Mouse (Mus musculus) mouse embryonic stem cell (cell line): ENCODE data around the gene Ptpra.
"Not testable (repeated sequence)": the region's sequence is repeated elsewhere in the genome, so short reads cannot be mapped to it uniquely, and the experiment has no call there.

Experiments used
- in situ Hi-C, 2 experiments: fragments of 300-500 bp; cut with MboI; formaldehyde crosslinking; loops; 1 replicate in 1 of 2; 3 replicates in 1 of 2; pipeline ENCODE4 v1.14.3; 2019 to 2020; ENCODE audit warnings: low sequenced_read_pairs in 2 of 2, low pct_unique_long_range_greater_than_20kb in 1 of 2, mixed read lengths in 1 of 2; ENCODE audit not compliant: unreplicated experiment in 1 of 2

Gene Ptpra

DNA sequence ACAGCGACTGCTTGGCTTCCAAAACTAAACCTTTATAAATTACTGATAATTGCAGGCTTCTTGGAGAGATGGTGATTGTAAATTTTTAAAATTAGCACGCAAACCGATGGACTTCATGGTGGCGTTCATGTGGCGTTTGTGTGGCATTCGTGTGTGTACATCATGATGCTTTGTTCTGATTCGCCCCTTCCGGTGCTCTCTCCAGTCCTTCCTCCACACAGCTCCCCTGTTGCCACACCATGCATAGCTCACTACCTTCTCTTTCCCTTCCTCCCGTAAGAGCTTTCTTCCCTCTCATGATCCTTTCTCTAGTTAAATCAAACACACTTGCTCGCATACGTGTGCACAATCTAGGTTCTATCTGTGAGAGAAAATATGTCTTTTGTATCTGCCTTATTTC is 25.7 kb downstream of the Ptpra start:
- in situ Hi-C loops = no loop called here

GRCm38 (mm10) chr2:130476666-130477297 is 26.7 kb downstream of the Ptpra start:
- in situ Hi-C loops = no loop called here

GRCm38 (mm10) chr2:130482177-130482576 is 32.1 kb downstream of the Ptpra start:
- in situ Hi-C loops = no loop called here

- in situ Hi-C loops = no loop called here
Measured at GRCm38 (mm10) chr2:130482700-130483099, 32.6 kb downstream of the Ptpra start.

DNA sequence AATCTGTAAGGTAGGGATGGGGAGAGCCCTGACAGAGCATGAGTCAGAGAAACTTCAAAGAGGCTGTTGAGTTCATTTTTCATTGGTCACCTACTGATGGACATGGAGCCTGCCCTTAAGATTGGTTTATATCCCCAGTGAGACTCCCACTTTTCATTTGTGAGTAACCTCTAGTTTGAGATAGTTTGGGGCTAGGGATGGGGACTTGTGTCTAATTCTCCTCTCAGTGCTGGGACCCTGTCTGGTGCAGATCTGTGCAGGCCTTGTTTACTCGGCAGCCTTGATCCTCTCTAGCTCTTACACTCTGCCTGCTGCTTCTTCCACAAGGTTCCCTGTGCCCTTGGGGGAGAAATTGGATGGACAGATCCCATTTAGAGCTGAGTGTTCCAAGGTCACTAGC is 34.1 kb downstream of the Ptpra start:
- in situ Hi-C loops = no loop called here

DNA sequence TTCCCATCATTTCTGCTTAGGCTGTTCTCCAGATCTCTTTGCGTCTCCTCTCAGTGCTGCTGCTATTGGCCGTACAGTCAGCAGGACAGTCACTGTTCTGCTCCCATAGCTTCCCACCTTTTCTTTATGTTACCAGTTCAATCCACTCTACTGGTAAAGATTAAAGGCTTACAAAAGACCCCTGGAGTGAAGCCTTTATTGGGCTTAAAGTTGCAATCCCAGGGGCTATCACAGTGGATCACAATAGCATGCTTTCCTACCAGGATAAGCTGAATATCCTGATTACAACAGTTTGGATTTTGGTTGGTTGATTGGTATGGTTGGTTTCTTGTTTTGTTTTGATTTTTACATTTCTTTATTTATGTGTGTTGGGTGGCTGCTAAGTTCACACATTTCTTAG is 37.9 kb downstream of the Ptpra start:
- in situ Hi-C loops = no loop called here

- in situ Hi-C loops = no loop called here
Measured at GRCm38 (mm10) chr2:130488600-130488999, 38.5 kb downstream of the Ptpra start.

GRCm38 (mm10) chr2:130491162-130491561 is 41.1 kb downstream of the Ptpra start:
- in situ Hi-C loops = no loop called here

GRCm38 (mm10) chr2:130491587-130491986 is 41.5 kb downstream of the Ptpra start:
- in situ Hi-C loops = no loop called here

DNA sequence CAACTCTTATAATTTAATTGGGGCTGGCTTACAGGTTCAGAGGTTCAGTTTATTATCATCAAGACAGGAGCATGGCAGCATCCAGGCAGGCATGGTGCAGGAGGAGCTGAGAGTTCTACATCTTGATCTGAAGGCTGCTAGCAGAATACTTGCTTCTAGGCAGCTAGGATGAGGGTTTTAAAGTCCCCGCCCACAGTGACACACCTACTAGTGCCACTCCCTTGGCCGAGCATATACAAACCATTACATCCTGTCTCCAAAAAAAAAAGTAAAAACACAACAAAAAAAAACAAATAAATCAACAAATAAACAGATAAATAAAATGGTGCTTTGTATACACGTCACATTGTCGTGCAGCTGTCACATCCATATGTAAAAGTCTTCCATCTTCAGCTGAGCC is 45.0 kb downstream of the Ptpra start:
- in situ Hi-C loops = not testable (repeated sequence)

DNA sequence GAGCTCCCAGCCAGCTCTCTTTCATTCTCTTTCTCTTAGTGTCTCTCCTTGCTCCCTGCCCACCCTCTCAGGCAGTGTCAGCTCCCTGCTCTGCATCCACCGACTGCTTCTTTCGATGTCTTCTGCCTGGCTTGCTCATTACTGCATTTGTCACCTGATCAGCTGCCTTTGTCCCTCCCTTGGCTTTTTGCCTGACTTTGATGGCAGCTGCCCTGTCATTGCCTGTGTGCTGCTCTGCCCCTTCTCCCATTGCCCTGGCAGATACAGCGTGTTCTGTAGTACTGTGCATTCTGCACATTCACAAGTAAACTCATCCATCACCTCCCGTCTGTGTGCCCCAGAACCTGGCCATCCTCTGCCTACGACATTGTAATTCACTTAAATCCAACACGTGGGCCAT is 46.0 kb downstream of the Ptpra start:
- in situ Hi-C loops = no loop called here

- in situ Hi-C loops = no loop called here
Measured at GRCm38 (mm10) chr2:130496931-130497330, 46.9 kb downstream of the Ptpra start.

DNA sequence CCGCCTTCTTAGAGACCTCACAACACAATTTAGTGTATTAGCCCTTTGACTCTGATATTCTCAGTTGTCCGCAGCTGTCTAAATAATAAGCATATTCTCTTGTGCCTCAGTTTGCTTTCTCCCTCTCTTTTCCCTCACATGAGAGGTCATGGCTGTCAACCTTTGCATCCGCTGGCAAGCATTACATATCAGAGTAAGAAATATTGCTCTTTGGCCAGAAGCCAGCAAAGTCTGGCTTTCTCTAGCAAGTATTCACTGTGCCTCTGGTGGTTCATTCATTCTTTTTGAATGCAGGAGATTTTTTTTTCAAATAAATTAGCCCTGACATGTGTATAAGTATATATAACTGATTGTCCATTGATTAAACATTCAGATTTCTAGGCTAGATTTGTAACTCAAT is 49.5 kb downstream of the Ptpra start:
- in situ Hi-C loops = no loop called here

GRCm38 (mm10) chr2:130501556-130501955 is 51.5 kb downstream of the Ptpra start:
- in situ Hi-C loops = no loop called here

- in situ Hi-C loops = not testable (repeated sequence)
Measured at GRCm38 (mm10) chr2:130511616-130512015, 61.5 kb downstream of the Ptpra start.

- in situ Hi-C loops = no loop called here
Measured at GRCm38 (mm10) chr2:130513907-130514306, 63.8 kb downstream of the Ptpra start.

GRCm38 (mm10) chr2:130515791-130516190 is 65.7 kb downstream of the Ptpra start:
- in situ Hi-C loops = no loop called here

DNA sequence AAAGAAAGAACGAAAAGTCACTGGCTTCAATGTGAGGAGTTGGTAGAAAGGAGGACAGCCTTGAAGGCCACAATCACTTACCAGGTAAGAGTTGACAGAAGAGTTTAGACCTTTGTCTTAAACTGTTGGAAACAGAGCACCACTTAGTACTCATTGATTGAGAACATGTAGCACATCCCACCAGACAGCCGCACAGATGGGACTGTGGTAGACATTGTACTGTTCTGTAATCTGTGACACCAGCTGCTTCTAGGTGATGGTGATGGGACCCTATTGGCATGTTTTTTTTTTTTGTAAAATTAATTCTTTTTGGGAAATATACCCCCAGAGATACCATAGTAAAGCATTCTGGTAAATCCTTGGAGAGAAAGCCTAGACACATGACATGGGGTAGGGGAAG is 71.8 kb downstream of the Ptpra start:
- in situ Hi-C loops = no loop called here

DNA sequence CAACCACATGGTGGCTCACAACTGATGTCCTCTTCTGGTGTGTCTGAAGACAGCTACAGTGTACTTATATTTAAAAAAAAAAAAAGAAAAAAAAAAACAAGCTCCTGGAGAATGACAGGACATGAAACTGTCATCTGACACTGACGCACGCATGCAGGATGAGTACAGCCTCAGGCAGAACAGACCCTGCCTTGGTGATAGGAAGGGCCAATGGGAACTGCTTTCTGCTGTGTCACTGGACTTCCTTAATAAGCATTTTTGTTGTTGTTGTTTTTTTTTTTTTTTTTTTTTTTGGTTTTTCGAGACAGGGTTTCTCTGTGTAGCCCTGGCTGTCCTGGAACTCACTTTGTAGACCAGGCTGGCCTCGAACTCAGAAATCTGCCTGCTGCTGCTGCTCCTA is 75.4 kb downstream of the Ptpra start:
- in situ Hi-C loops = not testable (repeated sequence)

DNA sequence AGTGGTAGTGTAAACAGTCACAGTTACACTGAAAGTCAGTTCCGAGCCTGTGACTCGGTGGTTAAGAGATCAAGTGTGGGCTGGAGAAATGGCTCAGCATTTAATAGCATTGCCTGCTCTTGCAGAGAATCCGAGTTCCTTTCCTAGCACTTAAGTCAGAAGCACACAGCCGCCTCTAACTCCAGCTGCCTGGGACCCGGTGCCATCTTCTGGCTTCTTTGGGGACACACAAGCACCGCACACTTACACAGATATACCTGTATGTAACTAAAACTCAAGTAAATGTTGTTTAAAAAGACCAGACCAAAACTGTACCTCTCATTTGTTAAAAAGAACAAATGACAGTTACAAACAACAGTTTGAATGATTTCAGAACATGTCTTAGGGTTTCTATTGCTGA is 78.4 kb downstream of the Ptpra start:
- in situ Hi-C loops = no loop called here

- in situ Hi-C loops = no loop called here
Measured at GRCm38 (mm10) chr2:130529290-130529689, 79.2 kb downstream of the Ptpra start.
